Mouse (Mus musculus) embryonic facial prominence, embryonic 14.5 days (tissue): Measurements from ENCODE around the gene Myh14. TPM values are rescaled to one million over a fixed set of nuclear protein-coding genes. Genes with fewer than 3 reads are reported as not detected.

Experiments
- ATAC-seq: fragments of 200-750 bp; cut with Nextera tagmentation; 2 replicates; pipeline ENCODE4 v1.8.0; 2017; ENCODE audit warnings: low read depth, moderate number of reproducible peaks, moderate TSS enrichment
- DNase-seq: peaks from one replicate; pipeline ENCODE4 v3.0.0-alpha.2; 2015; ENCODE audit warnings: low spot score
- H3K27ac ChIP-seq: fragments of 300-500 bp; sonication (generic); replicated peaks from 2 replicates; pipeline ENCODE4 v1.5.1; 2014; ENCODE audit warnings: low read depth, mild to moderate bottlenecking, low read length, moderate library complexity
- H3K27me3 ChIP-seq: fragments of 300-500 bp; sonication (generic); replicated peaks from 2 replicates; pipeline ENCODE4 v1.6.1; 2014; ENCODE audit warnings: low read length; ENCODE audit not compliant: control insufficient read depth, insufficient read depth
- H3K36me3 ChIP-seq: fragments of 300-500 bp; sonication (generic); 2 replicates; pipeline ENCODE4 v1.6.1; 2014; ENCODE audit warnings: low read length, mixed read lengths; ENCODE audit not compliant: control insufficient read depth, insufficient read depth
- H3K4me1 ChIP-seq: fragments of 300-500 bp; sonication (generic); 2 replicates; pipeline ENCODE4 v1.6.1; 2014; ENCODE audit warnings: antibody characterized with exemption, low read length; ENCODE audit not compliant: control insufficient read depth, insufficient read depth
- H3K4me2 ChIP-seq: fragments of 300-500 bp; sonication (generic); 2 replicates; pipeline ENCODE4 v1.6.1; 2014; ENCODE audit warnings: low read depth, mild to moderate bottlenecking, low read length, moderate library complexity, mixed read lengths
- H3K4me3 ChIP-seq: fragments of 300-500 bp; sonication (generic); 2 replicates; pipeline ENCODE4 v1.5.1; 2014; ENCODE audit warnings: low read depth, mild to moderate bottlenecking, low read length
- H3K9ac ChIP-seq: fragments of 300-500 bp; sonication (generic); 2 replicates; pipeline ENCODE4 v1.6.1; 2014; ENCODE audit warnings: low read depth, mild to moderate bottlenecking, low read length, moderate library complexity, mixed read lengths
- H3K9me3 ChIP-seq: fragments of 300-500 bp; sonication (generic); 2 replicates; pipeline ENCODE4 v1.6.1; 2016; ENCODE audit warnings: low read length; ENCODE audit not compliant: control insufficient read depth
- WGBS: fragments of 180-500 bp; shearing (Covaris S2); extraction: QIAGEN DNeasy Blood & Tissue Kit; methylation state at CpG from one replicate; pipeline ENCODE4 v1.1.7; 2014; 5-methylcytosine and 5-hydroxymethylcytosine counted together
- polyA plus RNA-seq: library from polyadenylated mRNA; unstranded; fragments of >200 nt; fragmentation: Nextera tagmentation; extraction: Ambion mirVana; gene quantifications from 2 replicates; pipeline ENCODE4 v1.2.1, GENCODE M21; 2014

Myh14 gene
- polyA plus RNA-seq, 1 experiment from 2014 or later: 13.8 TPM

- DNase-seq: no peak
- H3K9me3 ChIP-seq: no peaks in the 10 kb centered on the region
- H3K36me3 ChIP-seq: no peaks in the 10 kb centered on the region
- H3K4me1 ChIP-seq: no peaks in the 10 kb centered on the region
- 83% methylated on average over 6 of the region's 6 CpGs for WGBS
- no peak for ATAC-seq
- H3K4me2 ChIP-seq: no peak overlapping the region
- H3K27me3 ChIP-seq: no peaks in the 10 kb centered on the region
- no peak overlapping the region for H3K27ac ChIP-seq
- H3K9ac ChIP-seq: no peak overlapping the region
- H3K4me3 ChIP-seq: no peak overlapping the region
These were observed 99.7 kb downstream of the Myh14 start for GRCm38 (mm10) chr7:44570989-44571388.

GRCm38 (mm10) chr7:44568803-44569202 is 101.8 kb downstream of the Myh14 start:
- Histone ChIP-seq H3K27ac (no peak overlapping the region), H3K4me2 (no peak overlapping the region), H3K9me3 (no peaks in the 10 kb centered on the region), H3K27me3 (no peaks in the 10 kb centered on the region), H3K4me3 (no peak overlapping the region), H3K9ac (no peak overlapping the region), H3K4me1 (no peaks in the 10 kb centered on the region), H3K36me3 (no peaks in the 10 kb centered on the region)
- ATAC-seq (no peak), DNase-seq (no peak)
- 60% methylated on average over 9 of the region's 9 CpGs for WGBS

- H3K9me3 ChIP-seq: no peaks in the 10 kb centered on the region
- ATAC-seq: no peak
- no peaks in the 10 kb centered on the region for H3K36me3 ChIP-seq
- 68% methylated on average over 6 of the region's 6 CpGs for WGBS
- H3K27ac ChIP-seq: no peak overlapping the region
- DNase-seq: no peak
- H3K4me3 ChIP-seq: no peak overlapping the region
- H3K4me1 ChIP-seq: no peaks in the 10 kb centered on the region
- no peak overlapping the region for H3K9ac ChIP-seq
- H3K27me3 ChIP-seq: no peaks in the 10 kb centered on the region
- H3K4me2 ChIP-seq: no peak overlapping the region
These were observed 105.2 kb downstream of the Myh14 start for GRCm38 (mm10) chr7:44565414-44565813.

GRCm38 (mm10) chr7:44564486-44564885 is 106.2 kb downstream of the Myh14 start:
- no peaks in the 10 kb centered on the region for H3K36me3 ChIP-seq
- WGBS: 86% methylated on average over 10 of the region's 10 CpGs
- no peaks in the 10 kb centered on the region for H3K27me3 ChIP-seq
- H3K4me2 ChIP-seq: no peak overlapping the region
- no peak for ATAC-seq
- H3K9ac ChIP-seq: no peak overlapping the region
- no peak overlapping the region for H3K4me3 ChIP-seq
- no peaks in the 10 kb centered on the region for H3K4me1 ChIP-seq
- no peaks in the 10 kb centered on the region for H3K9me3 ChIP-seq
- DNase-seq: no peak
- no peak overlapping the region for H3K27ac ChIP-seq

- no peak overlapping the region for H3K9ac ChIP-seq
- no peak overlapping the region for H3K4me2 ChIP-seq
- no peak for ATAC-seq
- WGBS: 49% methylated on average over 8 of the region's 8 CpGs
- H3K27ac ChIP-seq: no peak overlapping the region
- H3K27me3 ChIP-seq: no peaks in the 10 kb centered on the region
- no peaks in the 10 kb centered on the region for H3K36me3 ChIP-seq
- H3K9me3 ChIP-seq: no peaks in the 10 kb centered on the region
- DNase-seq: no peak
- no peak overlapping the region for H3K4me3 ChIP-seq
- H3K4me1 ChIP-seq: no peaks in the 10 kb centered on the region
These were observed 107.4 kb downstream of the Myh14 start for GRCm38 (mm10) chr7:44563284-44563683.

- Histone ChIP-seq H3K9ac (peak overlapping the region; percentile 42; the same call in 1 of the 2 replicates), H3K9me3 (no peaks in the 10 kb centered on the region), H3K27ac (no peak overlapping the region), H3K4me3 (no peak overlapping the region), H3K4me2 (no peak overlapping the region), H3K36me3 (no peaks in the 10 kb centered on the region), H3K4me1 (no peaks in the 10 kb centered on the region), H3K27me3 (no peaks in the 10 kb centered on the region)
- WGBS: 52% methylated on average over 18 of the region's 18 CpGs
- ATAC-seq (peak; percentile 79), DNase-seq (peak; percentile 90)
These were observed 109.9 kb downstream of the Myh14 start for GRCm38 (mm10) chr7:44560435-44561400.

- Histone ChIP-seq H3K9ac (no peak overlapping the region), H3K9me3 (no peaks in the 10 kb centered on the region), H3K27ac (no peak overlapping the region), H3K27me3 (no peaks in the 10 kb centered on the region), H3K4me3 (no peak overlapping the region), H3K36me3 (no peaks in the 10 kb centered on the region), H3K4me1 (peaks cover 5% of the 10 kb centered on the region), H3K4me2 (no peak overlapping the region)
- ATAC-seq (no peak), DNase-seq (no peak)
- 69% methylated on average over 2 of the region's 2 CpGs for WGBS
These were observed 113.0 kb downstream of the Myh14 start for GRCm38 (mm10) chr7:44557629-44558028.
